Mouse (Mus musculus): Measurements from ENCODE around the gene AW209491. TPM values are rescaled to one million over a fixed set of nuclear protein-coding genes. Genes with fewer than 3 reads are reported as not detected.

Gene AW209491
- polyA plus RNA-seq, 1 experiment, result 19.1 TPM

GRCm38 (mm10) chr13:14618724-14619123, 11.2 kb upstream of the AW209491 start:
- H3K4me1 ChIP-seq (ENCODE audit: control insufficient read depth, insufficient read depth, low read length), result peaks cover 4% of the 10 kb centered on the region
- H3K27me3 ChIP-seq (ENCODE audit: control insufficient read depth, insufficient read depth, low read length), result no peaks in the 10 kb centered on the region
- TF ChIP-seq POLR2A (IDR thresholded peaks at IDR 0.05; ENCODE audit: borderline replicate concordance, insufficient read depth, low read length), result no peak
- peak; percentile 76; the same call in 1 of the 2 replicates for TF ChIP-seq CTCF (IDR thresholded peaks at IDR 0.05; ENCODE audit: borderline replicate concordance, insufficient read depth, low read depth, low read length)
- WGBS, result 4% methylated on average over 2 of the region's 2 CpGs
- H3K27ac ChIP-seq (ENCODE audit: insufficient read depth, low read length), result no peak overlapping the region
- peak; percentile 52 to 67 for DNase-seq
- H3K4me3 ChIP-seq (replicated peaks; ENCODE audit: insufficient read depth, low read depth, low read length), result no peak overlapping the region

GRCm38 (mm10) chr13:14639998-14640397, 10.0 kb downstream of the AW209491 start:
- 74% methylated on average over 1 of the region's 1 CpGs for WGBS
- TF ChIP-seq CTCF (IDR thresholded peaks at IDR 0.05; ENCODE audit: borderline replicate concordance, insufficient read depth, low read depth, low read length), result no peak
- TF ChIP-seq POLR2A (IDR thresholded peaks at IDR 0.05; ENCODE audit: borderline replicate concordance, insufficient read depth, low read length), result no peak
- no peak for DNase-seq
- Histone ChIP-seq H3K4me3 (replicated peaks; ENCODE audit: insufficient read depth, low read depth, low read length) (no peak overlapping the region), H3K27ac (ENCODE audit: insufficient read depth, low read length) (no peak overlapping the region), H3K4me1 (ENCODE audit: control insufficient read depth, insufficient read depth, low read length) (no peaks in the 10 kb centered on the region), H3K27me3 (ENCODE audit: control insufficient read depth, insufficient read depth, low read length) (no peaks in the 10 kb centered on the region)

- DNase-seq, result no peak
- WGBS, result 5% methylated on average over 1 of the region's 1 CpGs
- TF ChIP-seq CTCF (IDR thresholded peaks at IDR 0.05; ENCODE audit: borderline replicate concordance, insufficient read depth, low read depth, low read length) (no peak), POLR2A (IDR thresholded peaks at IDR 0.05; ENCODE audit: borderline replicate concordance, insufficient read depth, low read length) (no peak)
- Histone ChIP-seq H3K4me1 (ENCODE audit: control insufficient read depth, insufficient read depth, low read length) (no peaks in the 10 kb centered on the region), H3K27ac (ENCODE audit: insufficient read depth, low read length) (no peak overlapping the region), H3K27me3 (ENCODE audit: control insufficient read depth, insufficient read depth, low read length) (no peaks in the 10 kb centered on the region), H3K4me3 (replicated peaks; ENCODE audit: insufficient read depth, low read depth, low read length) (no peak overlapping the region)
Observed at GRCm38 (mm10) chr13:14649301-14649700, 19.3 kb downstream of the AW209491 start.

GRCm38 (mm10) chr13:14667107-14667506, 37.2 kb downstream of the AW209491 start:
- 84% methylated on average over 4 of the region's 4 CpGs for WGBS
- H3K27me3 ChIP-seq (ENCODE audit: control insufficient read depth, insufficient read depth, low read length), result no peaks in the 10 kb centered on the region
- no peak for TF ChIP-seq POLR2A (IDR thresholded peaks at IDR 0.05; ENCODE audit: borderline replicate concordance, insufficient read depth, low read length)
- TF ChIP-seq CTCF (IDR thresholded peaks at IDR 0.05; ENCODE audit: borderline replicate concordance, insufficient read depth, low read depth, low read length), result no peak
- no peak for DNase-seq
- H3K4me1 ChIP-seq (ENCODE audit: control insufficient read depth, insufficient read depth, low read length), result no peaks in the 10 kb centered on the region
- no peak overlapping the region for H3K27ac ChIP-seq (ENCODE audit: insufficient read depth, low read length)
- H3K4me3 ChIP-seq (replicated peaks; ENCODE audit: insufficient read depth, low read depth, low read length), result no peak overlapping the region

- Histone ChIP-seq H3K27me3 (ENCODE audit: control insufficient read depth, insufficient read depth, low read length) (no peaks in the 10 kb centered on the region), H3K4me1 (ENCODE audit: control insufficient read depth, insufficient read depth, low read length) (no peaks in the 10 kb centered on the region), H3K4me3 (replicated peaks; ENCODE audit: insufficient read depth, low read depth, low read length) (no peak overlapping the region), H3K27ac (ENCODE audit: insufficient read depth, low read length) (no peak overlapping the region)
- WGBS, result 17% methylated on average over 2 of the region's 2 CpGs
- no peak for DNase-seq
- TF ChIP-seq CTCF (IDR thresholded peaks at IDR 0.05; ENCODE audit: borderline replicate concordance, insufficient read depth, low read depth, low read length), result no peak
- no peak for TF ChIP-seq POLR2A (IDR thresholded peaks at IDR 0.05; ENCODE audit: borderline replicate concordance, insufficient read depth, low read length)
Observed at GRCm38 (mm10) chr13:14670342-14670741, 40.4 kb downstream of the AW209491 start.

Other genes starting within 250 kb of the AW209491 start
- gene Hecw1, start 106.9 kb upstream of the AW209491 start, polyA plus RNA-seq (2012; rRNA removed), result 17.4 and 18.6 TPM in 2 replicates
- gene Mrpl32, start 17.0 kb upstream of the AW209491 start, polyA plus RNA-seq (2012; rRNA removed), result 25.4 and 26.9 TPM in 2 replicates
- 76.7 and 81.4 TPM in 2 replicates for gene Psma2, start 16.9 kb upstream of the AW209491 start, polyA plus RNA-seq (2012; rRNA removed)